Mouse (Mus musculus) spleen, adult 2 months (tissue): Measurements from ENCODE around the gene Pla1a.

Experiments used
- CTCF ChIP-seq: fragments of 200-500 bp; IDR thresholded peaks from 2 replicates; pipeline ENCODE4 v1.5.1; 2011; ENCODE audit warnings: mild to moderate bottlenecking, inconsistent platforms; ENCODE audit not compliant: insufficient read depth, insufficient read length, insufficient replicate concordance; ENCODE audit errors: extremely low read depth
- POLR2A ChIP-seq: fragments of 200-500 bp; IDR thresholded peaks from 2 replicates; pipeline ENCODE4 v1.6.1; 2011; ENCODE audit warnings: low read depth, low read length, inconsistent platforms

DNA sequence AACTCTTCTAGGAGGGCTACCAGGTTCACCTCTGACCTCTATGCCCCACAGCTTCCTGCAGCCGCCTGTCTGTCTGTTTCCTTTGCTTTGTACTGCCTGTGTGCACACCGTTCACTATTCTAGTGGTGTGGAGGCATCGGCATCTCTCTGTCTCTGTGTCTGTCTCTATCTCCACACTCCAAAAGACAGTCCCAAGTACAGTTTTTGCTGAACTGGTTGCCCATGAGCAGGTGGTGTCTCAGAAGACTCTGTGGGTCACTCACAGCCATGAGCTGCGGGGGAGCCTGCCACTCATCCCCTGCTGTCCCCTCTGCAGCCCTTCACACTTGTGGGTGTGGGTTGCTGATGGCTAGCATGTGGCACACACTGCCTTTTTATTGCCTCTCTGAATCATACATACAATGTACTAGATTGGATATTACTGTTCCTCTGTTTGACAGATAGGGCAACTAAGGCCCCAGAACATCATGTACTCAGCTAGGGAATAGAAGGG is 62.9 kb downstream of the Pla1a start:
- no peak for TF ChIP-seq POLR2A
- TF ChIP-seq CTCF = no peak
